Mouse (Mus musculus) bone marrow, adult 2 months (tissue): ENCODE data around the gene P4ha2.

Experiments used
- CTCF ChIP-seq: fragments of 200-500 bp; IDR thresholded peaks from 2 replicates; pipeline ENCODE4 v1.5.1; 2011; ENCODE audit warnings: low read length, control low read depth; ENCODE audit not compliant: control insufficient read depth, insufficient read depth
- POLR2A ChIP-seq: fragments of 200-500 bp; IDR thresholded peaks from 2 replicates; pipeline ENCODE4 v1.6.1; 2011; ENCODE audit warnings: low read depth, mild to moderate bottlenecking, control low read depth, low read length, borderline replicate concordance; ENCODE audit not compliant: control insufficient read depth

DNA sequence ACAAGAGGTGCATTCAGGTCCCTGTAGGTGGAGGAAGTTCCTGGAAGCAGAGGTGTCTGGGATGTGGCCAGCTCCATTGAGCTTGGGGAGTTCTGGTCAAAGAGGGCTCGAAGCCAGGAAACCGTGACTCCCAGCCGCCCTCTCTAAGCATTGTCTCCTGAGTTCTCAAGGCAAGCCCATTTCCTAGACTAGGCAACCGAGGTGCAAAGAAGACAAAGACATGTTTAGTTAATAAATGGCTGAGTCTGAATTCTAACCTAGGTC is 34.0 kb upstream of the P4ha2 start:
- TF ChIP-seq CTCF (no peak), POLR2A (no peak)
